Mouse (Mus musculus): ENCODE data around the gene Ankmy1. TPM values are rescaled to one million over a fixed set of nuclear protein-coding genes. Genes with fewer than 3 reads are reported as not detected.

The Ankmy1 gene
- polyA plus RNA-seq, 1 experiment, result 0.75 TPM

GRCm38 (mm10) chr1:92830626-92831187, 72.0 kb downstream of the Ankmy1 start:
- 12% methylated on average over 13 of the region's 13 CpGs for WGBS

GRCm38 (mm10) chr1:92815756-92816294, 86.9 kb downstream of the Ankmy1 start:
- no peak overlapping the region for H3K4me3 ChIP-seq (ENCODE audit: insufficient read depth, low read depth, low read length)
- 71% methylated on average over 5 of the region's 5 CpGs for WGBS
- no peaks in the 10 kb centered on the region for H3K4me1 ChIP-seq (ENCODE audit: control insufficient read depth, insufficient read depth, low read length)
- H3K27me3 ChIP-seq (replicated peaks; ENCODE audit: control insufficient read depth, insufficient read depth, low read length), result no peaks in the 10 kb centered on the region
- no peak for DNase-seq
- H3K27ac ChIP-seq (ENCODE audit: insufficient read depth, low read depth, low read length), result no peak overlapping the region
- TF ChIP-seq CTCF (conservative IDR thresholded peaks at IDR 0.05; ENCODE audit: insufficient read depth, insufficient read length, low read depth, low read length) (no peak), POLR2A (IDR thresholded peaks at IDR 0.05; ENCODE audit: low read depth, low read length) (no peak)
- H3K36me3 ChIP-seq (ENCODE audit: control insufficient read depth, insufficient read depth, low read length), result no peaks in the 10 kb centered on the region

More at GRCm38 (mm10) chr1:92830626-92831187, 72.0 kb downstream of the Ankmy1 start:
- TF ChIP-seq CTCF (conservative IDR thresholded peaks at IDR 0.05; ENCODE audit: insufficient read depth, insufficient read length, low read depth, low read length) (no peak), POLR2A (IDR thresholded peaks at IDR 0.05; ENCODE audit: low read depth, low read length) (no peak)
- no peak for DNase-seq
- no peaks in the 10 kb centered on the region for H3K4me1 ChIP-seq (ENCODE audit: control insufficient read depth, insufficient read depth, low read length)
- H3K27ac ChIP-seq (ENCODE audit: insufficient read depth, low read depth, low read length), result no peak overlapping the region
- no peaks in the 10 kb centered on the region for H3K27me3 ChIP-seq (replicated peaks; ENCODE audit: control insufficient read depth, insufficient read depth, low read length)
- no peaks in the 10 kb centered on the region for H3K36me3 ChIP-seq (ENCODE audit: control insufficient read depth, insufficient read depth, low read length)
- peak overlapping the region; percentile 33; the same call in 1 of the 2 replicates for H3K4me3 ChIP-seq (ENCODE audit: insufficient read depth, low read depth, low read length)

GRCm38 (mm10) chr1:92815100-92815499, 87.6 kb downstream of the Ankmy1 start:
- 41% methylated on average over 9 of the region's 9 CpGs for WGBS
- Histone ChIP-seq H3K4me3 (ENCODE audit: insufficient read depth, low read depth, low read length) (no peak overlapping the region), H3K4me1 (ENCODE audit: control insufficient read depth, insufficient read depth, low read length) (no peaks in the 10 kb centered on the region), H3K27me3 (replicated peaks; ENCODE audit: control insufficient read depth, insufficient read depth, low read length) (no peaks in the 10 kb centered on the region), H3K36me3 (ENCODE audit: control insufficient read depth, insufficient read depth, low read length) (no peaks in the 10 kb centered on the region), H3K27ac (ENCODE audit: insufficient read depth, low read depth, low read length) (no peak overlapping the region)
- DNase-seq, result no peak
- TF ChIP-seq POLR2A (IDR thresholded peaks at IDR 0.05; ENCODE audit: low read depth, low read length) (no peak), CTCF (conservative IDR thresholded peaks at IDR 0.05; ENCODE audit: insufficient read depth, insufficient read length, low read depth, low read length) (no peak)

- WGBS, result 67% methylated on average over 5 of the region's 5 CpGs
- TF ChIP-seq POLR2A (IDR thresholded peaks at IDR 0.05; ENCODE audit: low read depth, low read length) (no peak), CTCF (conservative IDR thresholded peaks at IDR 0.05; ENCODE audit: insufficient read depth, insufficient read length, low read depth, low read length) (no peak)
- no peak for DNase-seq
- Histone ChIP-seq H3K27me3 (replicated peaks; ENCODE audit: control insufficient read depth, insufficient read depth, low read length) (no peaks in the 10 kb centered on the region), H3K27ac (ENCODE audit: insufficient read depth, low read depth, low read length) (no peak overlapping the region), H3K36me3 (ENCODE audit: control insufficient read depth, insufficient read depth, low read length) (no peaks in the 10 kb centered on the region), H3K4me3 (ENCODE audit: insufficient read depth, low read depth, low read length) (no peak overlapping the region), H3K4me1 (ENCODE audit: control insufficient read depth, insufficient read depth, low read length) (no peaks in the 10 kb centered on the region)
Observed at GRCm38 (mm10) chr1:92814319-92814718, 88.4 kb downstream of the Ankmy1 start.

Other genes starting within 250 kb of the Ankmy1 start
- 21.8 and 24.0 TPM in 2 replicates for gene Gpc1, start 71.3 kb downstream of the Ankmy1 start, polyA plus RNA-seq (2012; rRNA removed)
- 36.6 and 42.6 TPM in 2 replicates for gene Dusp28, start 4.1 kb upstream of the Ankmy1 start, polyA plus RNA-seq (2012; rRNA removed)
- 161 and 199 TPM in 2 replicates for gene Rnpepl1, start 7.9 kb upstream of the Ankmy1 start, polyA plus RNA-seq (2012; rRNA removed)
- 38.9 and 46.2 TPM in 2 replicates for gene Capn10, start 31.5 kb upstream of the Ankmy1 start, polyA plus RNA-seq (2012; rRNA removed)
- 1.3 and 1.9 TPM in 2 replicates for gene Gpr35, start 48.0 kb upstream of the Ankmy1 start, polyA plus RNA-seq (2012; rRNA removed)
- not detected in 2 replicates for gene Aqp12, start 103.4 kb upstream of the Ankmy1 start, polyA plus RNA-seq (2012; rRNA removed)
- gene Kif1a, start 199.0 kb upstream of the Ankmy1 start, polyA plus RNA-seq (2012; rRNA removed), result 1.3 and 1.4 TPM in 2 replicates
- gene Agxt, start 232.3 kb upstream of the Ankmy1 start, polyA plus RNA-seq (2012; rRNA removed), result 0.08 TPM in 1 of 2 replicates, not detected in the other

All from kidney, adult 2 months (tissue).